Mouse (Mus musculus) left cerebral cortex, postnatal 10 days (tissue): ENCODE measurements around the gene Cmc4. TPM values are rescaled to one million over a fixed set of nuclear protein-coding genes. Genes with fewer than 3 reads are reported as not detected.
A peak's percentile ranks its signal among the peaks of the same experiment; 100 is the strongest.

Experiments used
- DNase-seq, 2 experiments: peaks; one replicate each; pipeline ENCODE4 v3.0.0; 2021 to 2022; ENCODE audit warnings: low spot score in 2 of 2, mixed read lengths in 1 of 2; ENCODE audit errors: extremely low spot score in 1 of 2
- intact Hi-C: fragments of 180-260 bp; cut with DNase I; formaldehyde crosslinking; loops from one replicate; pipeline ENCODE4 v1.15.1; 2025
- total RNA-seq, 2 experiments: library from RNA; stranded (reverse); gene quantifications; 2 replicates each; pipeline ENCODE4 v1.2.3; 2021

Gene Cmc4
- total RNA-seq = 10 to 100 TPM; 10.9 to 14.8 TPM

DNA sequence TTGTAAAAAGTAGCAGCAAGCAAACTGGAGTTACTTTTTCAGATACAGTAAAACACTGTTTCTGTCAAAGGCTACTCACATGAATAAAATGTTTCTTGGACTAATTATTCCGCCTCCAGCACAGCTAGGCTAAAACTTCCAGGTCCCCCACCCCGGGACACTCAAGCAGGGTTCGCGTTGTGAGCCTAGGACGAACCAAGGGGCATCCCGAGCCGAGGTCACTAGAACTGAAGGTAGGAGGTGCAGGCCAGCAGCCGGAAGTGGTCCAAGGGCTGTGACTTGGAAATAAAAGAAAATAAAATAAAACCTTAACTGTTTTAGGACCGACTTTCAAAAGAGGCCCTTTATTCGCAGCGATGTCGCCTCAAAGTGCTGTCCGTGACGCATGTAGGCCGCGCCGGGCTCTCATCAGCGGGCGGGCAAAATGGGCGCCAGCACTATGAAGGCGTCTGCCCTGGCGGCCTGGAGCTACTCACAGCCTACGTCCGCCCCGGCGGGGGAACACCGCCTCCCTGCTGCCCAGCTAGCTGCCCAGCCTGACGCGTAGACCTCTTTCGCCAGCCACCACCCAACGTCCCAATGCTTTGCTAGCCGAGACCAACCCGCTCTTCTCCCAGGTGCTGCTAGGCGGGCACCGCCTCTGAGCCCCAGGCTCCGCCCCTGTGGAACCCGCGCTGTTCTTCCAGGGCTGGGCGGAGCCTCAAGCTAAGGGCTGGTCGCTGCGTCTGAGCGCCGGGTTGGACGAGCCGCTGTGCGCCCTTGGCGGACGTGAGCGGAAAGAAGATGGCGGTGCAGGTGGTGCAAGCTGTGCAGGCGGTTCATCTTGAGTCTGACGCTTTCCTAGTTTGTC, at the start of gene Cmc4, which contains the start of the genes Mtcp1 and Brcc3:
Gene Cmc4, minus strand, starts transcription at position 649 of the 850 bp plus-strand sequence.
Gene Mtcp1, minus strand, starts transcription at position 653 of the 850 bp plus-strand sequence.
Gene Brcc3, plus strand, starts transcription at position 693 of the 850 bp plus-strand sequence.
- DNase-seq = peak; percentile 78 to 92
- intact Hi-C loops = no loop called here

DNA sequence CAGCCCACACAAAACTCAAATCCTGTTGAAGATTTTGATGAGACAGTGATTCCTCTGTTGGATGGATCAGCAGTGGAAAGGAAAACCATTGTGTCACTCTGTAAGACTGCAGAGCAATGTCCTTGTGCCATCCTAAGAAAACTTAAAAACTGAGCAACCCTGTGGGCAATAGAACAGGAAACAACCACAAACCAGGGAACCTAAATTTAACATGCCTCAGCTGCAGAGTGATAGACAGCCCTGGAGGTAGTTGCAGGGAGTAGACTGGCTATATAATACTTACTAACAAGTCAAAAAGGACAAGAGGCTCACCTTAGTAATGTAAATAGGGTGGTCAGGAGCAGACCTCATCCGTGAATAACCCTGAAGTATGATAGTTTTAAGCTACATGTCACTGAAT, 38.2 kb upstream of the Cmc4 start:
- intact Hi-C loops = no loop called here
- DNase-seq = no peak

DNA sequence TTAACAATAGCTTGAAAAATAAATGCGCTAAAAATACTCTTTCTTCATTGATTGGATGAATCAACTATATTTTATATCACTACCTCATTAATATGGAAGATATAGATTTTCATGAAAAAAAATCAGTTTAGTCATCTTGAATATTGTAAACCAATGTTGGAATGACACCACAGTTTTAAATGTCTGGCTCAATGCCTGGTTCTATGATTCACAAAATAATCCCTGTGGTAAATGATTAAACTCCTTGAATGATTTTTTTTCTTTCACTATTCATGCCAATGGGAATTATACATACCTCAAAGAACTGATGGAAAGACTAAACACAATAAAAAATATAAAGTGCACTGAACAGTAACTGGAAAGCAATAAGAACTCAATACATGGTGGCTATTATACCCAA, 6.7 kb downstream of the Cmc4 start:
- intact Hi-C loops = loop anchor here (10.0 kb wide), 1 partner anchor 55 kb away; no protein-coding TSS in a partner anchor
- DNase-seq = no peak

- no peak for DNase-seq
- intact Hi-C loops = loop anchor here (10.0 kb wide), 1 partner anchor 61 kb away; no protein-coding TSS in a partner anchor
Observed at GRCm38 (mm10) chrX:75403350-75403749, 13.0 kb downstream of the Cmc4 start.

DNA sequence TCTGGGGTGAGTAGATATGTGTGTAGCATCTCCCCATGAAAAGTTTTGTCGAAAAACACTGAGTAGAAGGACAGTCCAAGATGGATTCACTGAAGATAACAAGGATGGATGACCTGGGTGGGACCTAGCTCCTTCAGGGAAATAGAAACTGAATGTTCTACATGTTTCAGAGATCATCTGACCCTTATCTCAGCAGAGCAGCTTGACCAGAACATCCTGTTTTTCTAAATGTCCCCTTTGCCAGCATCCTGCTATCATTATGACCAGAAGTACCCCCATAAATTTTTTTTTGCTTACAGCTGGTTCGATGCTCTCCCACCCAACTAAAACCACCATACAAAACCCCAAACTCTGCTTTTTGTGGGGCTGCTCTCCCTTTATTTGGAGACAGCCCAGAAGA, 13.7 kb downstream of the Cmc4 start:
- DNase-seq = no peak
- intact Hi-C loops = loop anchor here (10.0 kb wide), 1 partner anchor 62 kb away; no protein-coding TSS in a partner anchor

- DNase-seq = no peak
- intact Hi-C loops = no loop called here
Observed at GRCm38 (mm10) chrX:75399471-75399870, 16.9 kb downstream of the Cmc4 start.

DNA sequence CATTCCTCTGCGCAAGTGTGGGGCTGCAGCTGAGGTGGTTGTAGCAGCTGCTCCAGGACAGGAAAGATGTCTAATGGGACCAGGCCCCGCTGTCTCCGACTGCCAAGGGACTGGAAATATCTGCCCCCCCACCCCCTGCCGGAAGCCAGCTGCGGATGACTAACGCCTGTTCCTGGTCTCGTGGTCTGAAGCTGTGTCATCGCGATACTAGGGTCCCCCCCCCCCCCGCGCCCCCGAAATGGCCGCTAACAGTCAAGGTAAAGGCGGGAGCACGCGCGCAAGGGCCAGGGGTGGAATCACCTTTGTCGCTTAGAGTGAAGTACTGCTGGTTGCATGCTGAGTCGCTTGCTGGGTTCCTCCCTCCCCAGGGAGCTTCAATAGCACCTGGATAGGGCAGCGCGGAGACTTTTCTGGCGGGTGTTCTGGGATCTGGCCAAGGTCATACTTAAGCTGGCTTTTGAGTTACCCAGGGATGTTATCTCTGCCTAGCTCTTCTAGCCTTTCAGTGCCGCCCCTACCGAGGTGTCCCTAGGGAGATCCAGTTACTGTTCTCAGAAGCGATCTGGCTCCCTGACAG, 34.1 kb downstream of the Cmc4 start, which contains the start of the genes Fundc2 and F8:
Gene Fundc2, plus strand, starts transcription at position 205 of the 577 bp plus-strand sequence.
Gene F8, minus strand, starts transcription at position 421 of the 577 bp plus-strand sequence.
- intact Hi-C loops = loop anchor here (5.0 kb wide), 1 partner anchor 130 kb away; the partner anchor contains the start of gene Vbp1

GRCm38 (mm10) chrX:75381699-75382098, 34.7 kb downstream of the Cmc4 start:
- no peak for DNase-seq
- intact Hi-C loops = loop anchor here (5.0 kb wide), 1 partner anchor 131 kb away; the partner anchor contains the start of gene Vbp1

More for the DNA sequence above, 34.1 kb downstream of the Cmc4 start, which contains the start of the genes Fundc2 and F8:
- DNase-seq = peak; percentile 46 to 89

DNA sequence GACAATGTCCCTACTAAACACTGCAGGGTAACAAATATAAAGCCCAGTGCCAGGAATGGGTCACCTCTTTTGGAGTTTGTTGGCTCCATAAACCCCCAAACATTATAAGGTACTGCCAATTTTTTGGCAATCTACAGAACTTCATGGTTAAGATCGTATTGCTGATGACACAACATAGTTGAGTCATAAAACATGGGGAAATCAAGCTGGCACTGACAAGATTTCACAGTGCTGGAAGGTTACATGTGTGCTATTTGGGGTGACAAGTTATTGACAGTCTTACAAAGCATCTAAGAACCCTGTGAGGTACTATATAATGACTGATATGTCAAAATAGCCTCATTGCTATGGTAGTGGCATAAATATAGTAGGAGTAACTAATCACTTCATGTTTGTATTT, 35.2 kb downstream of the Cmc4 start:
- intact Hi-C loops = loop anchor here (5.0 kb wide), 1 partner anchor 131 kb away; the partner anchor contains the start of gene Vbp1
- DNase-seq = no peak

- intact Hi-C loops = no loop called here
- DNase-seq = no peak
Observed at GRCm38 (mm10) chrX:75376815-75377214, 39.6 kb downstream of the Cmc4 start.

DNA sequence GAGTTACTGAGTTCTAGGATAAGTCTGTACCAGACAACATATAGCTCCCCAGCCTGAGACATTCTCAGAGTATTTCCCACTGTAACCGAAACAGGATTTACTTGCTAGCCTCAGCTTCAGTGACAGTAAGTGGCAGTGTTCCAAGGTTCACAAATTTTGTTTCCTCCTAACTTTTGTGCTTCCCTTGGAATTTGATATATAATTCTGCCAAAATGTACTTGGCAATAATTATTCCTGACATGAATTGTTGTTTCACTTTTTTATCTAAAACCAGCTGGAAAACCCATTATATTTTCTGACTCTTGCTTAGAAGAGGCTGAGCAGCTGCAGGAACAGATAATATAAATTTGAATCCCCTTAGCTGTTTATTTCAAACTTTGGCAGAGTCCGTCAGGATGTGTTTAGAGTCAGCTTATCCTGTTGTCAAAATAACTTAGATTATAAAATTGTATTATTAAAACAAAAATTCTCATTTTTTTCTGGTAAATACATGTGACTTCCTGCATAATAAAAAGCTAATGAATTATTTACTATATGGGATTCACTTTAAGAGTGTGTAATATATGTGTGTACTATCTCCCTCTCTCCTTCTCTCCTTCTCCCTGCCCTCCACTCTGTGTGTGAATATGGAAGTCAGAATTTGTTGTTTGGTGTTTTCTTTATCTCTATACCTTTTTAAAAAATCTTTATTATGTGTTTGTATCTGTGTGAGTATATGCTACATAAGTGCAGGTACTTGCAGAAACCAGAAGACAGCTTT, 43.5 kb downstream of the Cmc4 start:
- intact Hi-C loops = no loop called here
- DNase-seq = no peak

DNA sequence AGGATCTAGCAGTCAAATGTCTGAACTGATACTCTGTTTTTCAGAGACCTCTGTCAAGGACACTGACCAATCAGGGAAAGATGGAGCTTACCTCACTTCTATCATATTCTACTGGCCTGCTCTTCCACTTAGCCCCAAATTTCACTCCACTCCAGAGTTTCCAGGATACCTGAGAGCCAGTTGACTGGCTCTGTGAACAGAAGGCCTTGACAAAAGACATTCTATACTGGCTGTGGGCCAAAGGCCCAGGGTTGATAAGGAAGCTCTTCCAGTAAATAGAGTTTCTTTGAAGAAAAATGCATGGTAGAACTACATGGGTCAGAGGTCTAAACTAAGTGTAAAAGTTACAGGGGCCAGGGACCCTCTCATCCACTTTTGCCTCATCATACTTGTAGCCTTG, 46.2 kb downstream of the Cmc4 start:
- intact Hi-C loops = no loop called here
- DNase-seq = no peak

Other genes with a start within 250 kb of the Cmc4 start
- gene Fundc2, start 34.2 kb downstream of the Cmc4 start, total RNA-seq = 10 to 100 TPM; 48.3 to 53.9 TPM
- gene F8, start 34.0 kb downstream of the Cmc4 start, total RNA-seq = 1 to 10 TPM; 1.7 to 2.7 TPM
- 1 to 10 TPM; 6.6 to 7.2 TPM for gene Mtcp1, start within 50 bp of the Cmc4 start, total RNA-seq
- gene Brcc3, start within 50 bp of the Cmc4 start, total RNA-seq = 10 to 100 TPM; 35.6 to 36.1 TPM
- 10 to 100 TPM; 81.0 to 88.6 TPM for gene Vbp1, start 97.7 kb upstream of the Cmc4 start, total RNA-seq
- 10 to 100 TPM; 35.8 to 36.1 TPM for gene Rab39b, start 161.6 kb upstream of the Cmc4 start, total RNA-seq